In genomic region chr1:90968649-90969048, GRCm38 (mm10) we compare ENCODE assay signal across 21 mouse cellular contexts. TPM values are rescaled to one million over a fixed set of nuclear protein-coding genes. Genes with fewer than 3 reads are reported as not detected.
DNase-seq lines count a peak whose midpoint lies in the region; ATAC-seq and TF ChIP-seq lines count a peak whose summit lies in the region.
"Had no signal": no experiment of that assay in that cellular context is flagged by ENCODE, and none has a peak within 500 bp of the region (broad histone marks: within the 10 kb centered on the region; RNA-seq: fewer than 3 reads in every experiment).

No protein-coding gene starts in this region.

- H3K4me2 ChIP-seq in liver, embryonic 12.5 days, result peak overlapping the region; percentile 38
- H3K4me2 ChIP-seq in stomach, postnatal 0 days (replicated peaks; ENCODE audit: low read depth), result peak overlapping the region; percentile 56; the same call in 1 of the 2 replicates
- H3K4me2 ChIP-seq: forebrain, embryonic 13.5 days; hindbrain, embryonic 15.5 days; neural tube, embryonic 15.5 days had no signal

- no peaks in the 10 kb centered on the region for H3K36me3 ChIP-seq in kidney, adult 2 months (ENCODE audit: control insufficient read depth, insufficient read depth, low read length)
- H3K36me3 ChIP-seq in liver, embryonic 12.5 days, result no peaks in the 10 kb centered on the region
- H3K36me3 ChIP-seq in stomach, postnatal 0 days (ENCODE audit: control insufficient read depth, insufficient read depth, low read length), result no peaks in the 10 kb centered on the region
- H3K36me3 ChIP-seq: embryonic facial prominence, embryonic 13.5 days; hindbrain, embryonic 15.5 days; limb, embryonic 15.5 days; neural tube, embryonic 15.5 days had no signal

- no peak for TF ChIP-seq CTCF in kidney, adult 2 months (conservative IDR thresholded peaks at IDR 0.05; ENCODE audit: insufficient read depth, insufficient read length, low read depth, low read length)
- no peak for TF ChIP-seq CTCF in stomach, postnatal 0 days (IDR thresholded peaks at IDR 0.05; ENCODE audit: low read depth)

- TF ChIP-seq EP300 in stomach, postnatal 0 days (optimal IDR thresholded peaks at IDR 0.05), result no peak

- peak overlapping the region; percentile 83 for H3K4me3 ChIP-seq in kidney, adult 2 months (ENCODE audit: insufficient read depth, low read depth, low read length)
- peak overlapping the region; percentile 18 for H3K4me3 ChIP-seq in liver, embryonic 12.5 days
- no peak overlapping the region for H3K4me3 ChIP-seq in stomach, postnatal 0 days (ENCODE audit: low read depth, low read length)
- H3K4me3 ChIP-seq: forebrain, embryonic 13.5 days; gastrocnemius, adult 2 months; hindbrain, embryonic 15.5 days; limb, embryonic 15.5 days; neural tube, embryonic 15.5 days had no signal

- no peaks in the 10 kb centered on the region for H3K9me3 ChIP-seq in liver, embryonic 12.5 days (replicated peaks)
- H3K9me3 ChIP-seq in stomach, postnatal 0 days (ENCODE audit: control insufficient read depth, low read length), result no peaks in the 10 kb centered on the region
- H3K9me3 ChIP-seq: embryonic facial prominence, embryonic 13.5 days; forebrain, embryonic 13.5 days; hindbrain, embryonic 15.5 days; limb, embryonic 15.5 days; neural tube, embryonic 15.5 days had no signal

- no peaks in the 10 kb centered on the region for H3K27me3 ChIP-seq in kidney, adult 2 months (replicated peaks; ENCODE audit: control insufficient read depth, insufficient read depth, low read length)
- H3K27me3 ChIP-seq in liver, embryonic 12.5 days (replicated peaks), result peaks cover 4% of the 10 kb centered on the region
- no peaks in the 10 kb centered on the region for H3K27me3 ChIP-seq in stomach, postnatal 0 days (ENCODE audit: control insufficient read depth, insufficient read depth, low read length)
- H3K27me3 ChIP-seq: forebrain, embryonic 13.5 days; limb, embryonic 15.5 days had no signal

- WGBS in kidney, adult 2 months, result 40% methylated on average over 4 of the region's 4 CpGs
- 55% methylated on average over 4 of the region's 4 CpGs for WGBS in liver, embryonic 12.5 days (ENCODE audit: insufficient replicate concordance)
- WGBS in stomach, postnatal 0 days, result 61% methylated on average over 4 of the region's 4 CpGs

- H3K4me1 ChIP-seq in kidney, adult 2 months (ENCODE audit: control insufficient read depth, insufficient read depth, low read length), result peaks cover 19% of the 10 kb centered on the region
- peaks cover 3% of the 10 kb centered on the region for H3K4me1 ChIP-seq in liver, embryonic 12.5 days
- peaks cover 5% of the 10 kb centered on the region; the same call in 1 of the 2 replicates for H3K4me1 ChIP-seq in stomach, postnatal 0 days (replicated peaks; ENCODE audit: control insufficient read depth, insufficient read depth)

- no peak for ATAC-seq in liver, embryonic 12.5 days
- no peak for ATAC-seq in stomach, postnatal 0 days (ENCODE audit: low FRiP score, low TSS enrichment)
- ATAC-seq: forebrain, embryonic 13.5 days had no signal

- H3K27ac ChIP-seq in kidney, adult 2 months (ENCODE audit: insufficient read depth, low read depth, low read length), result peak overlapping the region; percentile 97
- no peak overlapping the region for H3K27ac ChIP-seq in liver, embryonic 12.5 days
- no peak overlapping the region; the same call in 1 of the 2 replicates for H3K27ac ChIP-seq in stomach, postnatal 0 days (replicated peaks)
- H3K27ac ChIP-seq: forebrain, embryonic 13.5 days; gastrocnemius, adult 2 months; hindbrain, embryonic 15.5 days; limb, embryonic 15.5 days; neural tube, embryonic 15.5 days had no signal

- no peak overlapping the region for H3K9ac ChIP-seq in liver, embryonic 12.5 days
- H3K9ac ChIP-seq in stomach, postnatal 0 days (ENCODE audit: low read length), result no peak overlapping the region
- H3K9ac ChIP-seq: forebrain, embryonic 13.5 days; hindbrain, embryonic 15.5 days; limb, embryonic 15.5 days; neural tube, embryonic 15.5 days had no signal

- no peak for TF ChIP-seq POLR2A in kidney, adult 2 months (IDR thresholded peaks at IDR 0.05; ENCODE audit: low read depth, low read length)

- no peak for DNase-seq in kidney, adult 2 months
- no peak for DNase-seq in kidney, adult 9 months
- peak; percentile 14 for DNase-seq in testis, postnatal 10 days (ENCODE audit: low spot score)
- no peak for DNase-seq in testis, postnatal 14 days (ENCODE audit: low spot score)
- no peak for DNase-seq in stomach, postnatal 0 days (ENCODE audit: low spot score)
- no peak for DNase-seq in layer of hippocampus, postnatal 10 days (ENCODE audit: low spot score in 2 of 2)
- DNase-seq in left cerebral cortex, adult 11 months (ENCODE audit: low spot score), result no peak
- DNase-seq: cerebellum, adult 11 months; cerebellum, postnatal 36 days; gastrocnemius, adult 2 months; retina, postnatal 1 day; spleen, adult 18-20 months had no signal

RNA-seq across cellular contexts. Expression of gene Rab17, which starts 0.8 kb away (rescaled TPM):
- polyA plus RNA-seq in kidney, adult 2 months (2012; rRNA removed), result 34.4 and 35.9 TPM in 2 replicates
- 3.2 and 3.3 TPM in 2 replicates for polyA plus RNA-seq in liver, embryonic 12.5 days (2016; fragmentation: Nextera tagmentation; extraction: Ambion mirVana)
- polyA plus RNA-seq in stomach, postnatal 0 days (2015; fragmentation: Nextera tagmentation; extraction: Ambion mirVana), result 4.6 and 5.7 TPM in 2 replicates
- under 1 TPM in 1 of 2 experiments, not detected in 1; 0.40 TPM for total RNA-seq in layer of hippocampus, postnatal 10 days (2021)
- total RNA-seq: gastrocnemius, adult 2 months; layer of hippocampus, postnatal 25 days had no signal
- polyA plus RNA-seq: forebrain, embryonic 13.5 days; neural tube, embryonic 15.5 days had no signal

RNA-seq across cellular contexts. Expression of gene Prlh, which starts 15.7 kb away (rescaled TPM):
- not detected in 2 replicates for polyA plus RNA-seq in kidney, adult 2 months (2012; rRNA removed)
- 0.67 TPM in 1 of 2 replicates, not detected in the other for polyA plus RNA-seq in liver, embryonic 12.5 days (2016; fragmentation: Nextera tagmentation; extraction: Ambion mirVana)
- not detected in 2 replicates for polyA plus RNA-seq in stomach, postnatal 0 days (2015; fragmentation: Nextera tagmentation; extraction: Ambion mirVana)
- total RNA-seq in layer of hippocampus, postnatal 10 days (2021), result not detected
- total RNA-seq: gastrocnemius, adult 2 months; layer of hippocampus, postnatal 25 days had no signal
- polyA plus RNA-seq: embryonic facial prominence, embryonic 13.5 days; forebrain, embryonic 13.5 days; heart, embryonic 14.5 days; hindbrain, embryonic 15.5 days; limb, embryonic 15.5 days; neural tube, embryonic 15.5 days; thymus, postnatal 0 days had no signal

RNA-seq across cellular contexts. Expression of gene Lrrfip1, which starts 29.9 kb away (rescaled TPM):
- polyA plus RNA-seq in kidney, adult 2 months (2012; rRNA removed), result 9.4 and 11.4 TPM in 2 replicates
- polyA plus RNA-seq in liver, embryonic 12.5 days (2016; fragmentation: Nextera tagmentation; extraction: Ambion mirVana), result 17.4 and 18.1 TPM in 2 replicates
- 69.4 and 79.0 TPM in 2 replicates for polyA plus RNA-seq in stomach, postnatal 0 days (2015; fragmentation: Nextera tagmentation; extraction: Ambion mirVana)
- total RNA-seq in layer of hippocampus, postnatal 10 days (2021), result 10 to 100 TPM; 73.9 to 88.3 TPM

RNA-seq across cellular contexts. Expression of gene Mlph, which starts 53.8 kb away (rescaled TPM):
- 4.6 and 5.7 TPM in 2 replicates for polyA plus RNA-seq in kidney, adult 2 months (2012; rRNA removed)
- 0.05 TPM in 1 of 2 replicates, not detected in the other for polyA plus RNA-seq in liver, embryonic 12.5 days (2016; fragmentation: Nextera tagmentation; extraction: Ambion mirVana)
- 8.8 and 9.8 TPM in 2 replicates for polyA plus RNA-seq in stomach, postnatal 0 days (2015; fragmentation: Nextera tagmentation; extraction: Ambion mirVana)
- under 1 TPM; 0.41 to 0.47 TPM for total RNA-seq in layer of hippocampus, postnatal 10 days (2021)
